Mouse (Mus musculus): ENCODE results near the gene AC131692.1. TPM values are rescaled to one million over a fixed set of nuclear protein-coding genes. Genes with fewer than 3 reads are reported as not detected.
A peak's percentile ranks its signal among the peaks of the same experiment; 100 is the strongest.

The AC131692.1 gene
- polyA plus RNA-seq (2016; fragmentation: Nextera tagmentation; extraction: Ambion mirVana) = 0.77 TPM in 1 of 2 replicates, not detected in the other

DNA sequence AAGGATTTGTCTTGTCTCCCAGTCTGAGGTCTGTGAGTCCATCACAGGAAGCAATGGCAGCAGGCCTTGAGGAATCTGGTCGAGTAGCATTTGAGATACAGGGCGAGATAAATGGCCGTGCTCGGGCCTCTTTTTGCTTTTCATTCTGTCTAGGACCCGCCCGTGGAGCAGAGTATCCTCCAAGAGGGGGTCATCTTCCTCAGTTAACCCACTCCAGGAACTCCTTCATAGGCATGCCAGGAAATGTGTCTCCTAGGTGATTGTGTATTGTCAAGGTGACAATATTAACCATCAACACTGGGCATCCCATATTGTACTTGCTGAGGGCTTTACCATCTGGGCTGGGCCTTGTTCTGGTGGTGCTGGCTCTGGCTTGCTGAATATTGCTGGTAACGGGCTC lies at the start of gene AC131692.1:
AC131692.1 (plus strand) TSS at position 301 of the 400 bp plus-strand sequence.
- H3K9me3 ChIP-seq = no peaks in the 10 kb centered on the region
- 95% methylated on average over 7 of the region's 7 CpGs for WGBS
- H3K27me3 ChIP-seq = no peaks in the 10 kb centered on the region
- no peaks in the 10 kb centered on the region for H3K4me1 ChIP-seq
- H3K4me2 ChIP-seq (replicated peaks) = no peak within 1 kb of the TSS
- no peak within 1 kb of the TSS for H3K4me3 ChIP-seq
- H3K9ac ChIP-seq (replicated peaks) = no peak within 1 kb of the TSS
- H3K27ac ChIP-seq (replicated peaks) = no peak within 1 kb of the TSS
- ATAC-seq (ENCODE audit: low FRiP score, low read depth) = no peak
- H3K36me3 ChIP-seq = peaks cover 54% of the 10 kb centered on the region

DNA sequence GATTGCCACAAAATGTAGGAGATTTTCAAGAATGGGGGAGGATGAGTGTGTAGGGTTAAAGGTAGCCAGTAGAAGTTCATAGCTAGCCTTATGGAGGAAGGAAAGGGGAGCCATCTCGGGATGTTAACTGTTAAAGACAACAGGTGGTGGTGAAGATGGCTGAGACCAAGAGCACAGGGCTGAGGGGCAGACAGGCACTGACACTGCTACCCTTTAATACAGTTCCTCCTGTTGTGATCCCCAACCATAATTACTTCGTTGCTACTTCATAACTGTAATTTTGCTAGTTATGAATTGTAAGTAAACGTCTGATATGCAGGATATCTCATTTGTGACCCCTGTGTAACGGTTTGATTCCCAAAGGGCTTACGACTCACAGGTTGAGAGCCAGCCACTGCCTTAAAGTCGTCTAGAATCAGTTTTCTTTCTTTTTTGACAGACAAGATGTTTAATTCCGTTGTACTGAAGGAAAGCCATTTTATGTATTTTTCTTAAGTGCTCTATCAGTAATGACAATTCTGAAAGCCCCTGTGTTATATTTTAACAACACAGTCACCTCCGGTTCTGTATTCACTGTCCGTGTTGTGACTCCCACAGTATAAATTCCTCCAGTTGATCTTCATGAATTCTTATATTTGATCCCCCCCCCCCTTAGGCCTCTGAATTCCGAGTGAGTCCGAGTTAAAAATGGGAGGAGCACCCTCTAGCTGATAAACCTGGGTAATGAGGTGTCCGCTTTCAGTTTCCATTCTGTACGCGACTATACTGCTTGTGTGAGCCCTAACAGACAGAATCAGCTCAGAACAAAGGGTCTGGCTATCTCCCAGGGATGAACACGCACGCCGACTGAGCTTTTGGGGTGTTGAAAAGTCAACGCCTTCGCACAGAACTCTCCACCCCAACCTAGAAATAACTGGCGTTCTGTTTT lies 48.6 kb upstream of the AC131692.1 start:
- Histone ChIP-seq H3K4me1 (peaks cover 21% of the 10 kb centered on the region), H3K9me3 (no peaks in the 10 kb centered on the region), H3K27me3 (no peaks in the 10 kb centered on the region), H3K27ac (replicated peaks) (peak overlapping the region; percentile 99), H3K9ac (replicated peaks) (peak overlapping the region; percentile 82), H3K36me3 (peaks cover 25% of the 10 kb centered on the region), H3K4me3 (peak overlapping the region; percentile 97), H3K4me2 (replicated peaks) (peak overlapping the region; percentile 99)
- peak; percentile 47 for ATAC-seq (ENCODE audit: low FRiP score, low read depth)
- WGBS = 25% methylated on average over 20 of the region's 20 CpGs

DNA sequence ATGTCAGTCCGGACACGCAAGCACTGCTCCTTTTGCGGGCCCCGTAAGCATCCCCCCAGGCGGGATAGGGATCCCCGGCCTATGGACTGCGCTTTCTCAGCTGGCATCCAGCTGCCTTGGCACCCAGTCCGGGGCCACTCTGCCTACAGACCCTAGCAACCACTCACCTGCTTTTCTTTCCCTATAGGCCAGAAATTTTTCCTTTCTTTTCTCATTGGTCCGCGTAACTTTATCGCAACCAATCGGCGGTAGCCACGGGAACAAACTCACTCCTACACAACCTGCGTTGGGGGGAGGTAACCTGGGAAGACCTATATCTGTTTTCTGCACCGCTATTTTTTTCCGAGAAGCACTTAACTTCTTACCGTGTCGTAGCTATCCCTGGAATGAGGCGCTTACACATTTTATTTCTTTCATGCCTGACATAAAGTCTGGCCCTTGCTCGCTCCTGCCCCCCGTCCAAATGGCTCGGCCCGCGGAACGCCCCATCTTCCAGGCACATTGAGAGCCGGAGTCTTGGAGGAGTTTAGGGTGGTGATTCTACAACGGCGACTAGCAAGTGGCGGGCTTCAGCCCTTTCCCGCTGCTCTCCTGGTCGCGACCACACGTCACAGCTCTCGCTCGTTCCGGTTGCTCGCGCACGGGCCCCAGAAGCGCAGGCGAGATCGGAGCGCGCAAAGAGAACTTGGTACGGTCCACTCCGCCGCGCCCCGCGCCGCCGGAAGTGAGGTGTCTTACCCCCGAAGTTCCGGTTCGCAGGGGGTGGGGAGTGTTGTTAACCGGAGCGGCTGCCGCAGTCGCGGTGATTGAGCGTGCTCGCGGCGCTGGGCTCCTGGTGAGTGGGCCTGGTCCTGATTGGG lies 47.7 kb upstream of the AC131692.1 start, which contains the start of gene Syvn1:
Syvn1 (plus strand) TSS at position 283 of the 860 bp plus-strand sequence.
- Histone ChIP-seq H3K9ac (replicated peaks) (peak within 1 kb of the TSS; percentile 91), H3K4me3 (peak within 1 kb of the TSS; percentile 97), H3K27ac (replicated peaks) (peak within 1 kb of the TSS; percentile 99), H3K4me1 (peaks cover 21% of the 10 kb centered on the region), H3K36me3 (peaks cover 34% of the 10 kb centered on the region), H3K4me2 (replicated peaks) (peak within 1 kb of the TSS; percentile 99), H3K9me3 (no peaks in the 10 kb centered on the region), H3K27me3 (no peaks in the 10 kb centered on the region)
- WGBS = under 1% methylated on average over 65 of the region's 65 CpGs
- ATAC-seq (ENCODE audit: low FRiP score, low read depth) = peak; percentile 88

DNA sequence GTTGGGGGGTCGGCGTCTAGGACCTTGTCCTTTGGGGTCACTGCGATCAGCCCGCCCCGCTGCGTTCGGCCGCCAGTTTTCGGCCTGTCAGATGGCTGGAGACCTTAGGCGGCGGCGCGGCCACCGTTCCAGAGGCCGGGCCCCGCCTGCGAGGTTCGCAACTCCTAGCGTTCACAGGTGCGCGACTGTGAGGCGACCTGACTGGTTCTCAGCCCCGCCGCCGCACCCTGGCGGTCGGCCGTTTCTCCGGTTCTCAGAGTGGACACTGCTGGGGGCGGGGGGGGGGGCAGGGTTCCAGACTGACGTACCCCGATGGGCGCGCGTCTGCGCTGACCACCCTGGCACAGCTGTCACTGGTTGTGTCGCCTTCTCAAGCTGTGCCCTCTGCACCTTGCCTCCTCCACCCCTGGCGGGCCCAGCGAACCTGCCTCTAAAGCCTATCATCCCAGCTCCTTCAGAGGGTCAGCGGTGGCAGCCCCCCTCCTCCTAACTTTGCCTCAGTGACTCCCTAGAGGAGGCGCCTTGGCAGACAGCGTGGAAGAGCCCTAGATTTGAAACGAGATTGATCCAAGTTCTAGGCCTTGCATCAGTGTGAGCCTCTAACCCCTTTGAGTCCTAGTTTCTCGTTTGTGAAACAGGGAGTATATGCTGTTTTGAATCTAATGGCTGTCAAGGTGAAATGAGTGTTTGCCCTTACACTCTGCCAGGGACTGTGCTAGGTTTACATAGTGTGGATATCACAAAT lies 46.9 kb upstream of the AC131692.1 start:
- Histone ChIP-seq H3K4me2 (replicated peaks) (peak overlapping the region; percentile 99), H3K9ac (replicated peaks) (peak overlapping the region; percentile 91), H3K27ac (replicated peaks) (peak overlapping the region; percentile 99), H3K36me3 (peaks cover 42% of the 10 kb centered on the region), H3K9me3 (no peaks in the 10 kb centered on the region), H3K4me3 (peak overlapping the region; percentile 97), H3K27me3 (no peaks in the 10 kb centered on the region), H3K4me1 (peaks cover 21% of the 10 kb centered on the region)
- WGBS = 2% methylated on average over 44 of the region's 44 CpGs
- ATAC-seq (ENCODE audit: low FRiP score, low read depth) = peak; percentile 38

DNA sequence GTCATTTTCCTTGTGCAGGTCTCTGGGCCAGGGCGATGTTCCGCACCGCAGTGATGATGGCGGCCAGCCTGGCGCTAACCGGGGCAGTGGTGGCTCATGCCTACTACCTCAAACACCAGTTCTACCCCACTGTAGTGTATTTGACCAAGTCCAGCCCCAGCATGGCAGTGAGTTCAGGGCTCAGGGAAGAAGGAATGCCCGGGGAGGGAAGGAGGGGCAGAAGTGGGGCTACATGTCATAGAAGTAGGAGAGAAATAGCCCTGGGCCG lies 46.4 kb upstream of the AC131692.1 start:
- Histone ChIP-seq H3K27me3 (no peaks in the 10 kb centered on the region), H3K4me2 (replicated peaks) (peak overlapping the region; percentile 99), H3K27ac (replicated peaks) (no peak overlapping the region), H3K36me3 (peaks cover 47% of the 10 kb centered on the region), H3K9me3 (no peaks in the 10 kb centered on the region), H3K9ac (replicated peaks) (peak overlapping the region; percentile 91), H3K4me1 (peaks cover 21% of the 10 kb centered on the region), H3K4me3 (peak overlapping the region; percentile 97)
- ATAC-seq (ENCODE audit: low FRiP score, low read depth) = no peak
- 87% methylated on average over 8 of the region's 8 CpGs for WGBS

DNA sequence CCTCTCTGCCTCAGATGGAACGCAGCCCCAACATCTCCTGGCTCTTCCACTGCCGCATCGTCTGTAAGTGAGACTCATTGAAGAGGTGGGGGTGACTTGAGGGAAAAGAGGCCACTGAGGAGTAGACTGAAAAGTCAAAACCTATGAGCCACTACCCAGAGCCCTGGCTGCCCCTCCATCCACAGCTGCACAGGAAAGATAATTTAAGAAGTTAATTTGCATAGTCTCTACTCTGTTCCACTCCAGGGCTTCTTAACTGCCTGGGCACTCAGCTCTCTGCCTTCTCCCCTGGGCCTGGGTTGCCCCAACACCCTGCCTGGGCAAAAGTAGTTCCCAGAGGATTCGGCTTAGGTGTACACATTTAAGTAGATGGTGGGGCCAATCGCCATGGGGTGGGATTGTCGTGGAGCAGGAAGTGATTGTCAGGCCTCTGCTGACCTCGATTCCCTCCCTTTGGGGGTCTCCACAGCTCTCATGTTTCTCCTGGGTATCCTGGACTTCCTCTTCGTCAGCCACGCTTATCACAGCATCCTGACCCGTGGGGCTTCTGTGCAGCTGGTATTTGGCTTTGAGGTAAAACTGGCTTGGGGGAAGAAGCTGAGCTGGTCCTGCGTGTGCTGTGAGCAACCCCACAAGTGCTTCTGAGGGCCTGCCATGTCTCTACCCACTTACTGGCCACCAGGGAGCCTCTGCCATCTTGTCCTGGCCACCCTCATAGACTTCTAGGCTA lies 45.4 kb upstream of the AC131692.1 start:
- Histone ChIP-seq H3K9ac (replicated peaks) (no peak overlapping the region), H3K4me2 (replicated peaks) (no peak overlapping the region), H3K4me3 (0 out of 2 replicates have a peak overlapping the region, but pooled peaks have one; percentile 97), H3K9me3 (no peaks in the 10 kb centered on the region), H3K4me1 (peaks cover 21% of the 10 kb centered on the region), H3K27ac (replicated peaks) (no peak overlapping the region), H3K36me3 (peaks cover 57% of the 10 kb centered on the region), H3K27me3 (no peaks in the 10 kb centered on the region)
- ATAC-seq (ENCODE audit: low FRiP score, low read depth) = no peak
- WGBS = 91% methylated on average over 11 of the region's 11 CpGs

DNA sequence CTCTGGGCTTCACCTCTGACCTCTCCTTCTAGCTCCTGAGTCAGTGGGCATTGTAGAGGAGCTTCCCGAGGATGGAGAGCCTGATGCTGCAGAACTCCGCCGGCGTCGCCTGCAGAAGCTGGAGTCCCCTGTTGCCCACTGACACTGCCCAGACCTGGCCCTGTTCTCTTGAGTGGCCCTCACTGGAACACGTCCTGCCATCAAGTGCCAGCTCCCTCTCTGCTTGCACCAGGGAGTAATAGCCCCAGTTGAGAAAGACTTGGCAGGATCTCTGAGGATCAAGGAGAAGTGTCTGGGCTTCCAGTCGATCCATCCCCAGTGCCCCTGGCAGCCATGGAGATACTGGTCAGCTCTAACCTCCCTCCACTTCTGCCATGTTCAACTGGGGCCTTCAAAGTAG lies 41.7 kb upstream of the AC131692.1 start:
- WGBS = 90% methylated on average over 7 of the region's 7 CpGs
- ATAC-seq (ENCODE audit: low FRiP score, low read depth) = no peak
- Histone ChIP-seq H3K4me2 (replicated peaks) (no peak overlapping the region), H3K9me3 (no peaks in the 10 kb centered on the region), H3K4me3 (no peak overlapping the region), H3K4me1 (peaks cover 21% of the 10 kb centered on the region), H3K27ac (replicated peaks) (no peak overlapping the region), H3K36me3 (peaks cover 77% of the 10 kb centered on the region), H3K27me3 (no peaks in the 10 kb centered on the region), H3K9ac (replicated peaks) (no peak overlapping the region)

DNA sequence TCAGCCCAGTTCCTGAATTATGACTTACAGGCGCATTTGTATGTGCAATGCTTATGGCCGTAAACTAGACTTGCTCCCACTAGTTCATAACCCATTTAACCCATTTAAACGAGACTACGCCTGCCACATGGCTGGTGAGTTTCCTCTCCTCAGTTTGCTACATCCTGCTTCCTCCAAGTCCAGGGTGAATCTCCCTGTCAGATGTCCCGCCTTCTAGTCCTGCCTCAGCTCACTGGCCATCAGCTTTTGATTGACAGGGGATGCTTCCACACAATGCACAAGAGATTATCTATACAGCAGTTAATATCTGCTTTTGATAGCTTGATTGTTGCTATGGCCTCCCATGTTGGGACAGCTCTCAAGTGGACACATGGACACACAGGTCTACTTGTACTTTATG lies 39.9 kb upstream of the AC131692.1 start:
- Histone ChIP-seq H3K27ac (replicated peaks) (no peak overlapping the region), H3K9ac (replicated peaks) (no peak overlapping the region), H3K36me3 (peaks cover 72% of the 10 kb centered on the region), H3K9me3 (no peaks in the 10 kb centered on the region), H3K27me3 (no peaks in the 10 kb centered on the region), H3K4me1 (peaks cover 20% of the 10 kb centered on the region), H3K4me3 (no peak overlapping the region), H3K4me2 (replicated peaks) (no peak overlapping the region)
- 93% methylated on average over 5 of the region's 5 CpGs for WGBS
- ATAC-seq (ENCODE audit: low FRiP score, low read depth) = no peak

DNA sequence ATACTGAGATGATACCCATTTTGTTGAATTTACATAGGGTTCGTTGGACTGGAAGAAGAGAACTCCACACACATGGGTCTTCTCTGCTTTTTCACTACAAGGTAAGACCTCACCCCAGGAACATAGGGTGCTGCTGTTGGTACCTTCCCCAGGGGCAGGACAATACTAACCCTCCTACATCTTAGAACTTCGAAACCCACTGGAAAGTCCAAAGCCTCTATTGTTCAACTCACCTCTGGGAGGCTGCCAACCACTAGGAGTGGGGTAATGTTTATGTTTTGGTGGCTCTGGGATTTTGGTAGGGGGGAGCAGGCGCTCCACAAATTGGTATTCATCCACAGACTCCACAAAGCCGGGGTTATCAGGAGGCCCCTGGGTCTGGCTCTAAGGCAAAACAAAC lies 37.5 kb upstream of the AC131692.1 start:
- no peak overlapping the region for H3K27ac ChIP-seq (replicated peaks)
- H3K9me3 ChIP-seq = no peaks in the 10 kb centered on the region
- peaks cover 27% of the 10 kb centered on the region for H3K4me1 ChIP-seq
- H3K4me2 ChIP-seq (replicated peaks) = peak overlapping the region; percentile 82
- H3K9ac ChIP-seq (replicated peaks) = peak overlapping the region; percentile 78
- ATAC-seq (ENCODE audit: low FRiP score, low read depth) = no peak
- no peaks in the 10 kb centered on the region for H3K27me3 ChIP-seq
- H3K36me3 ChIP-seq = peaks cover 54% of the 10 kb centered on the region
- peak overlapping the region; percentile 84 for H3K4me3 ChIP-seq
- 59% methylated on average over 4 of the region's 4 CpGs for WGBS

DNA sequence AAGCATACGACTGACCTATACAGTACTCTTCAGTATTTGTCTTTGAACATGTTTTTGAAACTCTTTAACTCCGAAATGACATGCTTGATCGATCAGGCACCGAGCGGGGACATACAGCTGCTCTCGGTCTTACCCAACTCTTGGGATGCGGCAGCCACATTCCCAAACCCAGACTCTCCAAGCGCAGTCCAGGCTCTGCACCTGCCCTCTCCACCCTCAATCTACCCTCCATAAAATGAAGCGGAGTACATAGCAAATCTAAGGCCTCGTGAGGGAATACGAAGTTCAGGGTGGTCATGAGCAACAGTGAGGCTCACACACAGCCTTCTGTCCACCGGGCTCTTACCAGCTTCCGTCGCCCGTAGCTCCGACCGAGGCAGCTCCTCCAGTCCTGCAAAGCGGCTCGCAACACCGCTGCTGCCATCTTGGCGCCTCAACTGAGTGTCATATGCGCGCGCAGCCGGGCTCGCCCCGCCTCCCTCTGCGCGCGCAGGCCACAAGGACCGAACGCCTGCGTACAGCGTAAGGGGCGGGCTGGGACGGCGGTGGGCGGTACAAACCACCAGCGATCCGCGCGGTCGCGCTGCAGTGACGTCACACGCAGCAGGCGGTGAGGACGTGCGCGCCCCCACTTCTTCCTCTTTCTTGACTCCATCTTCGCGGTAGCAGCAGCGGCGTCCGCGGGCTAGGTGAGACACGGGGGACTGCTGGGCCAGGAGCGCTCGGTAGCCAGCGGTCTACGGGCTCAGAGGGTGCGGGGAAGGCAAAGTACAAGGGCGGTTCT lies 36.7 kb upstream of the AC131692.1 start, which contains the start of the genes Mrpl49 and Fau:
Mrpl49 (minus strand) TSS at position 473 of the 784 bp plus-strand sequence.
Fau (plus strand) TSS at position 532 of the 784 bp plus-strand sequence.
- peak; percentile 87 for ATAC-seq (ENCODE audit: low FRiP score, low read depth)
- H3K36me3 ChIP-seq = peaks cover 46% of the 10 kb centered on the region

More for the DNA sequence above, 36.7 kb upstream of the AC131692.1 start, which contains the start of the genes Mrpl49 and Fau:
- H3K27ac ChIP-seq (replicated peaks) = peak within 1 kb of the TSS; percentile 70
- peak within 1 kb of the TSS; percentile 82 for H3K4me2 ChIP-seq (replicated peaks)
- H3K4me1 ChIP-seq = peaks cover 35% of the 10 kb centered on the region
- no peaks in the 10 kb centered on the region for H3K27me3 ChIP-seq
- under 1% methylated on average over 62 of the region's 63 CpGs for WGBS
- H3K9ac ChIP-seq (replicated peaks) = peak within 1 kb of the TSS; percentile 86
- H3K4me3 ChIP-seq = peak within 1 kb of the TSS; percentile 84
- no peaks in the 10 kb centered on the region for H3K9me3 ChIP-seq

All from midbrain, embryonic 12.5 days (tissue).